Mouse (Mus musculus): ENCODE measurements around the gene Ankrd54. TPM values are rescaled to one million over a fixed set of nuclear protein-coding genes. Genes with fewer than 3 reads are reported as not detected.
A peak's percentile ranks its signal among the peaks of the same experiment; 100 is the strongest.
"Not testable (repeated sequence)": the region's sequence is repeated elsewhere in the genome, so short reads cannot be mapped to it uniquely, and the experiment has no call there.

Gene Ankrd54
- polyA plus RNA-seq, 1 experiment from 2014 or later, result 67.5 TPM

DNA sequence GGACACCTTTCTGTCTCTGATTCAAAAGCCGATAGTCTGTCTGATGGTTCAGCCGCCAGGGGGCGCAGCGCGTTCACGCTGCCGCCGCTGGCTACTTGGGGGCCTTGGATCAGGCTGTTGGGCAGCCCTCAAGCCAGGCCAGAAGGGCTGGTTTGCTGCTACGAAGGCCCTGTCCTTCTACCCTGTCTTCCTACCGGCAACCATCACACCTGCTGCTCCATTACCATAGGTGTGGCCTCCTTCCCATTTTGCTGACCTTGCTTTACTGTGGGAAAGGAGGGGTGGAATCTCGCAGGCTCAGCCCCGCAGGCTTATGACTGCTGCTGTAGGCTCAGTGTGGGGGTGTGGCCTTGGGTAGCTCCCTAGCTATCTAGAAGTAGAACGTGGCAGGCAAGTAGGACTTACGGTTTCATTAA is 24.8 kb downstream of the Ankrd54 start:
- Histone ChIP-seq H3K27ac (replicated peaks) (no peak overlapping the region), H3K4me3 (no peak overlapping the region), H3K36me3 (peaks cover 7% of the 10 kb centered on the region), H3K4me2 (replicated peaks) (no peak overlapping the region), H3K4me1 (peaks cover 24% of the 10 kb centered on the region), H3K9me3 (no peaks in the 10 kb centered on the region), H3K27me3 (peaks cover 36% of the 10 kb centered on the region), H3K9ac (replicated peaks) (no peak overlapping the region)
- WGBS, result 15% methylated on average over 14 of the region's 14 CpGs
- no peak for ATAC-seq (ENCODE audit: low FRiP score, low read depth)

DNA sequence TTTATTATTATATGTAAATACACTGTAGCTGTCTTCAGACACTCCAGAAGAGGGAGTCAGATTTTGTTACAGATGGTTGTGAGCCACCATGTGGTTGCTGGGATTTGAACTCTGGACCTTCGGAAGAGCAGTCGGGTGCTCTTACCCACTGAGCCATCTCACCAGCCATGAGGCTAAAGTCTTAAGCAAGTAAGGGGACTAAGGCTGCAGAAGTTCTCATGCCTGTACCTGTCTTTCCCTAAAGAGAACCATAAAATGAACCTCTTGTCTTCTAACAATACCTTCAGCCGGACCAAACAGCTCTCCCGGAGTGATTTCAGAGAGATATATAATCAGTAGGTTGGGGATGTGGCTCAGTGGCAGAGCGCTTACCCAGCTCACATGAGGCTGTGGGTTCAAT is 30.8 kb downstream of the Ankrd54 start:
- not testable (repeated sequence) for ATAC-seq (ENCODE audit: low FRiP score, low read depth); H3K4me3 ChIP-seq; H3K9me3 ChIP-seq; H3K9ac ChIP-seq (replicated peaks); H3K36me3 ChIP-seq; H3K27ac ChIP-seq (replicated peaks); H3K27me3 ChIP-seq
- Histone ChIP-seq H3K4me2 (replicated peaks) (0 out of 2 replicates have a peak overlapping the region, but pooled peaks have one; percentile 6), H3K4me1 (peaks cover 41% of the 10 kb centered on the region)
- 86% methylated on average over 5 of the region's 5 CpGs for WGBS

GRCm38 (mm10) chr15:79030551-79031435 is 31.9 kb downstream of the Ankrd54 start:
- Histone ChIP-seq H3K9me3 (no peaks in the 10 kb centered on the region), H3K27ac (replicated peaks) (peak overlapping the region; percentile 61), H3K4me3 (peak overlapping the region; percentile 76), H3K9ac (replicated peaks) (peak overlapping the region; percentile 99), H3K4me2 (replicated peaks) (peak overlapping the region; percentile 98), H3K36me3 (no peaks in the 10 kb centered on the region), H3K4me1 (peaks cover 46% of the 10 kb centered on the region), H3K27me3 (peaks cover 11% of the 10 kb centered on the region; the same call in 1 of the 2 replicates)
- under 1% methylated on average over 52 of the region's 52 CpGs for WGBS
- peak; percentile 80 for ATAC-seq (ENCODE audit: low FRiP score, low read depth)

DNA sequence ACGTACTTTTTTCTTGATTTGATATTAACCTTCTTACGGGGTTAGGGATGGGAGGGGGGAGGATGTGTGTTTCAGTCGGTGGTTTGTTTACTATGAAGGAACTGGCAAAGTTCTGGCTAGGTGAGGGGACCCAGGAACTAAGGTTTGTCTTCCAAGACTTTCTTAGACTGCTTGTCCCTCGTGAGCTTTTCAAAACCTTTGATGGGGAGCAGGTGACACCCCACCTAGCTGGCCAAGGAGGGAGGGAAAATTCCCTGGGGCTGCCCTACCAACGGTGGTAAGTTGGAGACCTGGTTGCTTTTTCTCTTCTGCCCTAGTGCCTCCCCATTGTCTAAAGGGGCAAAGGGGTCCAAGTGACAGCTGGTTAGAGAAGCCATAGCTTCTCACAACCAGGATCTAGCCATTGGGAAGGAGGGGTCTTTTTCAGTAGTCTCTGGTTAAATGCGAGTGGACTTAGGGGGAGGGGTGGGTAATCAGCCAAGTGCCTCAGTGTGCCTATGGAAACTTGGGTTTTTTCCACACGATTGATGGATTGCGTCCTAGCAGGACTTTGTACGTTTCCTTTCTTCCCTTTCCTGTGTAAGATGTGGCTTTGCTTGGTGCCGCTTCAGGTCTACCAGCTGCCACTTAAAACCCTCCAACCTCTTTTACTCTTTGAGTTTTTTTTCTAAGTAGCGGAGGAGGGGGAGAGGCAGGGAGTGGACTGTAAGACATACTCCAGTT is 33.0 kb downstream of the Ankrd54 start:
- Histone ChIP-seq H3K4me1 (peaks cover 50% of the 10 kb centered on the region), H3K27ac (replicated peaks) (peak overlapping the region; percentile 61), H3K36me3 (no peaks in the 10 kb centered on the region), H3K27me3 (peaks cover 16% of the 10 kb centered on the region; the same call in 1 of the 2 replicates), H3K9ac (replicated peaks) (peak overlapping the region; percentile 99), H3K9me3 (no peaks in the 10 kb centered on the region), H3K4me3 (peak overlapping the region; percentile 76), H3K4me2 (replicated peaks) (peak overlapping the region; percentile 98)
- ATAC-seq (ENCODE audit: low FRiP score, low read depth), result no peak
- 12% methylated on average over 11 of the region's 11 CpGs for WGBS

GRCm38 (mm10) chr15:79028823-79029484 is 33.7 kb downstream of the Ankrd54 start:
- peaks cover 50% of the 10 kb centered on the region for H3K4me1 ChIP-seq
- no peaks in the 10 kb centered on the region for H3K36me3 ChIP-seq
- WGBS, result 32% methylated on average over 16 of the region's 16 CpGs
- no peaks in the 10 kb centered on the region for H3K9me3 ChIP-seq
- H3K27ac ChIP-seq (replicated peaks), result peak overlapping the region; percentile 95
- no peak for ATAC-seq (ENCODE audit: low FRiP score, low read depth)
- peak overlapping the region; percentile 98 for H3K4me2 ChIP-seq (replicated peaks)
- peak overlapping the region; percentile 99 for H3K9ac ChIP-seq (replicated peaks)
- peaks cover 19% of the 10 kb centered on the region; the same call in 1 of the 2 replicates for H3K27me3 ChIP-seq
- peak overlapping the region; percentile 76 for H3K4me3 ChIP-seq

GRCm38 (mm10) chr15:79028237-79028738 is 34.4 kb downstream of the Ankrd54 start, which contains the start of gene H1f0:
Gene H1f0 (plus strand): TSS chr15:79028450.
- no peaks in the 10 kb centered on the region for H3K36me3 ChIP-seq
- peak within 1 kb of the TSS; percentile 98 for H3K4me2 ChIP-seq (replicated peaks)
- H3K9ac ChIP-seq (replicated peaks), result peak within 1 kb of the TSS; percentile 99
- peak; percentile 78 for ATAC-seq (ENCODE audit: low FRiP score, low read depth)
- WGBS, result under 1% methylated on average over 55 of the region's 58 CpGs
- peak within 1 kb of the TSS; percentile 76 for H3K4me3 ChIP-seq
- no peaks in the 10 kb centered on the region for H3K9me3 ChIP-seq
- H3K4me1 ChIP-seq, result peaks cover 50% of the 10 kb centered on the region
- peaks cover 24% of the 10 kb centered on the region; the same call in 1 of the 2 replicates for H3K27me3 ChIP-seq
- H3K27ac ChIP-seq (replicated peaks), result peak within 1 kb of the TSS; percentile 95

GRCm38 (mm10) chr15:79027291-79028205 is 35.1 kb downstream of the Ankrd54 start:
- H3K4me3 ChIP-seq, result peak overlapping the region; percentile 76
- peak overlapping the region; percentile 98 for H3K4me2 ChIP-seq (replicated peaks)
- H3K27ac ChIP-seq (replicated peaks), result peak overlapping the region; percentile 95
- H3K9me3 ChIP-seq, result no peaks in the 10 kb centered on the region
- WGBS, result 5% methylated on average over 41 of the region's 46 CpGs
- H3K4me1 ChIP-seq, result peaks cover 49% of the 10 kb centered on the region
- H3K27me3 ChIP-seq, result peaks cover 24% of the 10 kb centered on the region; the same call in 1 of the 2 replicates
- peak overlapping the region; percentile 99 for H3K9ac ChIP-seq (replicated peaks)
- H3K36me3 ChIP-seq, result no peaks in the 10 kb centered on the region
- ATAC-seq (ENCODE audit: low FRiP score, low read depth), result peak; percentile 20; the same call in 1 of the 2 replicates

DNA sequence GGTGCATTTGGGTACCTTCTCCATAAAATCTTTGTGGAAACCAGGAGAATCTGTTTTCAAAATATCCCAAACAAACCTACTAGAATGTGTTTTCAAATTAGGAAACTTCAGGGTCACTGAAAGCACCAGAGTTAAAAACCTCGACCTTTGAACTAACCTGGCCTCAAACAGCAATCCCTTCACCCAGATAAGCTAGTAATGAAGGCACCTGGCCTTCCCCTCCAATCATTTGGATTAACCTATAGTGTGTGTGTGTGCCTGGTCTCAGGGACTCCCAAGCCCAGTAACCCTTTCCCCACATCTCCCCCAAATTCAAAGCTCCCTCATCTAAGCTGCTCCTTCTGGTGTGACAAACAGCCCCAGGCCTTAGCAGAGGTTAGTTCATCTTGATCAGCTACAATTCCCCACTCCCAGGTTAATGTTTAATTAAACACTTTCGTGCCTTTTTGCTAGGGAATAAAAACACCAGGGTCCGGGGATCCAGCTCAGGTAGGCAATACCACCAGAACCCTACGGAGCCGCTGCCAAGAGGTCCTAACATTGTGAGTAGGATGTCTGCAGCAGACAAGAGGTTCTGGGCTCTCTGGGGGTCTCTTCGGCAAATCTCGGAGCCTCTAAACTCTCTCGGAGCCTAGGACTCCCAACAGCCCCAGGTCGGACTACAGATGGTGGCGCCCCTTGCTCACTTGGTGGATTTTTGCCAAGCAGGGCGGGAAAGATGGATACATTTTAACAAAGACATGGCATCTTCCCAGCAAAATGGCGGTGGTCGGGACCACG is 36.0 kb downstream of the Ankrd54 start:
- no peak for ATAC-seq (ENCODE audit: low FRiP score, low read depth)
- Histone ChIP-seq H3K4me1 (peaks cover 44% of the 10 kb centered on the region), H3K4me3 (peak overlapping the region; percentile 76), H3K36me3 (no peaks in the 10 kb centered on the region), H3K9ac (replicated peaks) (no peak overlapping the region), H3K27ac (replicated peaks) (no peak overlapping the region), H3K9me3 (no peaks in the 10 kb centered on the region), H3K4me2 (replicated peaks) (peak overlapping the region; percentile 98; the same call in 1 of the 2 replicates), H3K27me3 (peaks cover 24% of the 10 kb centered on the region; the same call in 1 of the 2 replicates)
- 45% methylated on average over 14 of the region's 14 CpGs for WGBS

DNA sequence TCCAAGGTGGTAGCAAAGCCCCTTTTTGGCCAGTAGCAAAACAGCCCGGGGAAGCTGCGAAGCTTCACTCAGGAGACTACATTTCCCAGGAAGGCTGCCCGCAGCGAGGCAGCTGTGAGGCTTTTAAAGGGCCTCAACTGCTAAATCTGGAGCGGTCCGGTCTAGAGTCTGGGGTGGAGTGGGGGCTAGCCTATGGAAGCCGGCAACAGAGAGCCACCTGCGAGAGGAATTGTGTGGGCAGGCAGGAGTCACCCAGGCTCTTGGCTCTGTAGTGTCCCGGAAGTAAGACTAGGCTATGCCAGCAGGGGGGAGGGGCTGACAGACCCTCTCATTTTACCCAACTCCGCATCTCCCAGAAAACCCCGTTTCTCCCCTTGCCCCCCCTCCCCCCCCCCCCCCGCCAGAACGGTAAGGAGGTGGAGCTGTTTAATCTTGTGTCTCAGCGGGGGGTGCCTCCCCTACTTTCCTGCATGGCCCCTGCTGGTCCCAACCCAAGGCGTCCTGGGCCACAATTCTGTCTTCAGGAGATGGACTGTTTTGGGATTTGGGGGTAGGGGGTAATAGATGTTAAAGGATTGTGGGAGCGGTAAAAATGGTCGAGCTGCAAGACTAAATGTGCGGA is 36.9 kb downstream of the Ankrd54 start:
- ATAC-seq (ENCODE audit: low FRiP score, low read depth), result no peak
- H3K4me2 ChIP-seq (replicated peaks), result peak overlapping the region; percentile 37
- peak overlapping the region; percentile 12; the same call in 1 of the 2 replicates for H3K4me3 ChIP-seq
- H3K9me3 ChIP-seq, result no peaks in the 10 kb centered on the region
- H3K4me1 ChIP-seq, result peaks cover 35% of the 10 kb centered on the region
- WGBS, result 9% methylated on average over 18 of the region's 18 CpGs
- H3K36me3 ChIP-seq, result no peaks in the 10 kb centered on the region
- no peak overlapping the region; the same call in 1 of the 2 replicates for H3K9ac ChIP-seq (replicated peaks)
- peaks cover 21% of the 10 kb centered on the region; the same call in 1 of the 2 replicates for H3K27me3 ChIP-seq
- no peak overlapping the region for H3K27ac ChIP-seq (replicated peaks)

GRCm38 (mm10) chr15:79023366-79023765 is 39.3 kb downstream of the Ankrd54 start:
- H3K9ac ChIP-seq (replicated peaks), result 0 out of 2 replicates have a peak overlapping the region, but pooled peaks have one; percentile 4
- H3K4me3 ChIP-seq, result no peak overlapping the region
- no peak overlapping the region for H3K27ac ChIP-seq (replicated peaks)
- 56% methylated on average over 1 of the region's 1 CpGs for WGBS
- no peaks in the 10 kb centered on the region for H3K9me3 ChIP-seq
- H3K4me2 ChIP-seq (replicated peaks), result no peak overlapping the region
- ATAC-seq (ENCODE audit: low FRiP score, low read depth), result no peak
- peaks cover 22% of the 10 kb centered on the region for H3K4me1 ChIP-seq
- H3K36me3 ChIP-seq, result no peaks in the 10 kb centered on the region
- peaks cover 25% of the 10 kb centered on the region; the same call in 1 of the 2 replicates for H3K27me3 ChIP-seq

Data from midbrain, embryonic 12.5 days (tissue).